Mouse (Mus musculus) megakaryocyte, embryonic 14.5 days (primary cell): Measurements from ENCODE around the gene Junb. TPM values are rescaled to one million over a fixed set of nuclear protein-coding genes. Genes with fewer than 3 reads are reported as not detected.
A peak's percentile ranks its signal among the peaks of the same experiment; 100 is the strongest.

Experiments
- H3K27me3 ChIP-seq: replicated peaks from 2 replicates; pipeline ENCODE3; 2012; ENCODE audit warnings: inconsistent platforms
- H3K36me3 ChIP-seq: replicated peaks from 2 replicates; pipeline ENCODE3; 2012; ENCODE audit warnings: low read length, inconsistent platforms, mixed read lengths
- H3K4me1 ChIP-seq: 2 replicates; pipeline ENCODE4 v1.6.1; 2012; ENCODE audit warnings: inconsistent platforms
- H3K4me3 ChIP-seq: replicated peaks from 2 replicates; pipeline ENCODE3; 2012; ENCODE audit warnings: moderate library complexity, mild to moderate bottlenecking, inconsistent platforms
- H3K9me3 ChIP-seq: 2 replicates; pipeline ENCODE4 v1.6.1; 2012; ENCODE audit warnings: inconsistent platforms
- FLI1 ChIP-seq: IDR thresholded peaks from 2 replicates; pipeline ENCODE4 v1.6.1; 2012; ENCODE audit warnings: low read length, inconsistent platforms, mixed read lengths
- GATA1 ChIP-seq: IDR thresholded peaks from 3 replicates; pipeline ENCODE4 v1.6.1; 2012; ENCODE audit warnings: mixed read lengths, low read length, inconsistent platforms, borderline replicate concordance
- polyA plus RNA-seq: library from polyadenylated mRNA; stranded (reverse); fragments of >175 nt; gene quantifications from 2 replicates; pipeline ENCODE4 v1.2.3, GENCODE M21; 2012; ENCODE audit warnings: low replicate concordance; ENCODE audit not compliant: insufficient read depth

Junb gene
- polyA plus RNA-seq = 743 and 797 TPM in 2 replicates

- peak within 1 kb of the TSS; percentile 100 for H3K4me3 ChIP-seq
- no peaks in the 10 kb centered on the region for H3K27me3 ChIP-seq
- H3K36me3 ChIP-seq = peaks cover 12% of the 10 kb centered on the region
- TF ChIP-seq GATA1 (no peak), FLI1 (peak; percentile 49; the same call in 1 of the 2 replicates)
- peaks cover 71% of the 10 kb centered on the region for H3K4me1 ChIP-seq
- no peaks in the 10 kb centered on the region for H3K9me3 ChIP-seq
Observed at GRCm38 (mm10) chr8:84978248-84978940, at the start of gene Junb. Gene Junb, minus strand, starts transcription at chr8:84978718.

GRCm38 (mm10) chr8:85027922-85028321 lies 49.4 kb upstream of the Junb start:
- no peaks in the 10 kb centered on the region for H3K27me3 ChIP-seq
- no peak for TF ChIP-seq FLI1
- no peak for TF ChIP-seq GATA1
- no peaks in the 10 kb centered on the region for H3K9me3 ChIP-seq
- peak overlapping the region; percentile 99 for H3K4me3 ChIP-seq
- peaks cover 58% of the 10 kb centered on the region for H3K4me1 ChIP-seq
- H3K36me3 ChIP-seq = peaks cover 57% of the 10 kb centered on the region

GRCm38 (mm10) chr8:85027516-85027855 lies 49.0 kb upstream of the Junb start:
- TF ChIP-seq GATA1 (no peak), FLI1 (no peak)

GRCm38 (mm10) chr8:85026670-85027515 lies 48.4 kb upstream of the Junb start, which contains the start of gene Trir:
Gene Trir, plus strand, starts transcription at chr8:85026823.
- Histone ChIP-seq H3K9me3 (no peaks in the 10 kb centered on the region), H3K27me3 (no peaks in the 10 kb centered on the region), H3K4me3 (peak within 1 kb of the TSS; percentile 99), H3K36me3 (peaks cover 55% of the 10 kb centered on the region), H3K4me1 (peaks cover 56% of the 10 kb centered on the region)
- TF ChIP-seq GATA1 = no peak
- no peak for TF ChIP-seq FLI1

More at GRCm38 (mm10) chr8:85027516-85027855, 49.0 kb upstream of the Junb start:
- peaks cover 56% of the 10 kb centered on the region for H3K4me1 ChIP-seq
- H3K27me3 ChIP-seq = no peaks in the 10 kb centered on the region
- H3K36me3 ChIP-seq = peaks cover 55% of the 10 kb centered on the region
- no peaks in the 10 kb centered on the region for H3K9me3 ChIP-seq
- peak overlapping the region; percentile 99 for H3K4me3 ChIP-seq

GRCm38 (mm10) chr8:85025098-85025932 lies 46.8 kb upstream of the Junb start, which contains the start of gene Asna1:
Gene Asna1, minus strand, starts transcription at chr8:85025281.
- Histone ChIP-seq H3K4me1 (peaks cover 46% of the 10 kb centered on the region), H3K27me3 (no peaks in the 10 kb centered on the region), H3K36me3 (peaks cover 56% of the 10 kb centered on the region), H3K4me3 (peak within 1 kb of the TSS; percentile 97), H3K9me3 (no peaks in the 10 kb centered on the region)
- no peak for TF ChIP-seq FLI1
- no peak for TF ChIP-seq GATA1

- peaks cover 56% of the 10 kb centered on the region for H3K36me3 ChIP-seq
- H3K4me1 ChIP-seq = peaks cover 31% of the 10 kb centered on the region
- peak overlapping the region; percentile 97 for H3K4me3 ChIP-seq
- TF ChIP-seq FLI1 (no peak), GATA1 (no peak)
- no peaks in the 10 kb centered on the region for H3K9me3 ChIP-seq
- no peaks in the 10 kb centered on the region for H3K27me3 ChIP-seq
Observed at GRCm38 (mm10) chr8:85023846-85024245, 45.3 kb upstream of the Junb start.

- H3K36me3 ChIP-seq = peaks cover 74% of the 10 kb centered on the region
- TF ChIP-seq FLI1 = no peak
- no peak for TF ChIP-seq GATA1
Observed at GRCm38 (mm10) chr8:85021514-85022055, 43.1 kb upstream of the Junb start.

GRCm38 (mm10) chr8:85017209-85017608 lies 38.7 kb upstream of the Junb start:
- Histone ChIP-seq H3K36me3 (peaks cover 56% of the 10 kb centered on the region), H3K4me1 (peaks cover 15% of the 10 kb centered on the region), H3K9me3 (no peaks in the 10 kb centered on the region), H3K4me3 (no peak overlapping the region), H3K27me3 (peaks cover 30% of the 10 kb centered on the region)
- no peak for TF ChIP-seq GATA1
- no peak for TF ChIP-seq FLI1

More at GRCm38 (mm10) chr8:85021514-85022055, 43.1 kb upstream of the Junb start:
- Histone ChIP-seq H3K4me3 (no peak overlapping the region), H3K9me3 (no peaks in the 10 kb centered on the region), H3K27me3 (no peaks in the 10 kb centered on the region), H3K4me1 (peaks cover 21% of the 10 kb centered on the region)

GRCm38 (mm10) chr8:85016724-85017123 lies 38.2 kb upstream of the Junb start:
- no peak for TF ChIP-seq FLI1
- no peak for TF ChIP-seq GATA1
- H3K36me3 ChIP-seq = peaks cover 51% of the 10 kb centered on the region
- no peak overlapping the region for H3K4me3 ChIP-seq
- H3K9me3 ChIP-seq = no peaks in the 10 kb centered on the region
- H3K4me1 ChIP-seq = peaks cover 15% of the 10 kb centered on the region
- H3K27me3 ChIP-seq = peaks cover 31% of the 10 kb centered on the region
